Mouse (Mus musculus) embryo, embryonic 10.5 days (tissue): ENCODE data around the gene Dis3l2.

Experiments
- DNase-seq: peaks from one replicate; pipeline ENCODE4 v3.0.0-alpha.2; 2015; ENCODE audit warnings: low spot score

Dis3l2 gene

DNA sequence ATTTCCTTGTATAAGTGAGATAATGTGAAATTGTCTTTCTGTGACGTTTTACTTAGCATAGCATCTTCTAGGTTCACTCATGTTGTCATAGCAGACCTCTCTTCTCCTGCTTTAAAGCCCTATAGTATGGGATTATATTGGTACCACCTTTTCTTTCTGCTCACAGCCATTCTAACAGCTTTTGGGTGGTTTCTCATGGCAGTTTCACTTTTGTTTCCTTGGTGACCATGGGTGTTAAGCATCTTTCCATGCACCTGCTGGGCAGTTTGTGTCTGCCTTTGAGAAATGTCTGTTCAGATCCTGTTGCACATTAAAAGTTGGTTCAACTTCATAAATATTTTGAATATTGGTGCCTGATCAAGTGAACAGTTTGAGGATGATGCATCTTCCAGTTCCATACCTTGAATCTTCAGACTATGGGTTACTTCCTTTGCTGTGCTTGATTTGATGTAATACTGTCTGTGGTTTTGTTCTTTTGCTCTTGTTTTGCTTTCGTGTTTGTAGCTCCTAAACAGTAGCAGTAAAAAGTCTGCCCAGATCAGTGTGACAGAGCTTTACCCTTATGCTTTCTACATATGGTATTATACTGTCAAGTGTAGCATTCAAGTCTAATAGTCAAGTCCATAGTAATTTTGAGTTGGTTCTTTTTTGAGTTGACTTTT lies 29.7 kb downstream of the Dis3l2 start:
- DNase-seq = no peak

DNA sequence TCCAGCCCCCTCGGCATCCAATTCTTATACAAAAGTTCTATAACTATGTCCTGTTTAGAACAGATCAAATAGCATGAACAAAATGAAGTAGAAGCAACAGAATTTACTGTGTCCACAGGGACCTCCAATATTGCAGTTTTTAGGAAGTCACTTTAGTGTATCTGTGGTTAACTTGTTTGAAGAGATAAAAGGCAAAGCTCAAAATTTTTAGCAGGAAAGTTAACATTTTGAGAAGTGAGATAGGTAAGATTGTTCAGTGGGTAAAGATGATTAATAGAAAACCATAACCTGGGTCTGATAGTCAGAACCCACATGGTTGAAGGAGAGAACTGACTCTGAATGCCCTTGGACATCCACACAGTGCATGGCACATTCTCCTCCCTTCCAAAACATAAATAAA lies 32.8 kb downstream of the Dis3l2 start:
- DNase-seq = no peak

DNA sequence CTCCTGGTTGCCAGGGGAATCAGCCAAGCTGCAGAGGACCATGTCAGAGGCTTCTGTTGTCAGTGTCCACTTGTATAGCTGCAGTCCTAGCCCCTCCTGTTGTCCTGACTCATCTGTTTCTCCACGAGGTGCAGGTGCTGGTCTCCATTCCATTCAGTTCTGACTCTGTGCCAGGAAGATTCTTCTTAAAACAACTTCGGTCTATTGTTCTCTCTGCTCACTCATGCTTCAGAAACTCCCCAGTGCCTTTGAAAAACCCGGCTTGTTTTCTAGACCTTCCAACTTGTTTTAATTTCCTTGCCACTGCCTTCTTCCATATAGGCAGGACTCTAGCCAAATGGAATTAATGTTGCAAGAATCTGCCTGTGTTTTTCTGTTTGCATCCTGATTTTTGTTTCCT lies 39.3 kb downstream of the Dis3l2 start:
- DNase-seq = no peak

DNA sequence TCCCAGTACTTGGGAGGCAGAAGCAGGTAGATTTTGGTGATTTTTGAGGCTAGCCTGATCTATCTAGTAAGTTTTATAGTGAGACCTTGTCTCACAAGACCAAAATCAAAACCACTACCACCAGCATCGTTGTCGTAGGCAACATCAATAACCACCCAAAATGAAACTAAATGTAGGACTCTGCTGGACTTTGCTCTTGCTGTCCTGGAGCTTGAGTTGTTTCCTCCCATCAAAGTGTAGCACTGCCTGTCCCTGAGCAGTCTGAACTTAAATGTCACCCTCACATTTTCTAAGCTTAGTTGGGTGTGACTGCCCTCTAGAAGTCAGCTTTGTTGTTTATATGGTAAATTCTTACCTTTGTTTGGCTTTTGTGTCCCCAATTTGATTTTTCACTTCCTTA lies 43.4 kb downstream of the Dis3l2 start:
- no peak for DNase-seq

DNA sequence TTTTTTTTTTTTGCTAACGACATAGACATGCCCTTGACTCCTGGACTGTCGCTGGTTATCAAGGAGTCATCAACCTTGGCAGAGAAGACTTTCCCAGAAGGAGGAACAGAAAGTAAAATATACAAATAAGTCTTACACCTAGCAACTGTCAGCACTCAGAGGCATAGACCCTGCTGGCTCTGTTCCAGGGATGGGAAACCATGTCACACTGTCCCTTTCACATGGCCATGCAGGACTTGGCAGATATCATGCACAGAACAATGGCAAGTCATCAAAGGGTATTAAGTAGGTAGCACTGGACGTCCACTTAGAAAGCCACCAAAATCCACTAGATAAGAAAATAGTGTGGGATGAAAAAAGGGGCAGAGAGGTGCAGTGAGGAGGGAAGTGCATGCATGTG lies 46.5 kb downstream of the Dis3l2 start:
- DNase-seq = no peak

DNA sequence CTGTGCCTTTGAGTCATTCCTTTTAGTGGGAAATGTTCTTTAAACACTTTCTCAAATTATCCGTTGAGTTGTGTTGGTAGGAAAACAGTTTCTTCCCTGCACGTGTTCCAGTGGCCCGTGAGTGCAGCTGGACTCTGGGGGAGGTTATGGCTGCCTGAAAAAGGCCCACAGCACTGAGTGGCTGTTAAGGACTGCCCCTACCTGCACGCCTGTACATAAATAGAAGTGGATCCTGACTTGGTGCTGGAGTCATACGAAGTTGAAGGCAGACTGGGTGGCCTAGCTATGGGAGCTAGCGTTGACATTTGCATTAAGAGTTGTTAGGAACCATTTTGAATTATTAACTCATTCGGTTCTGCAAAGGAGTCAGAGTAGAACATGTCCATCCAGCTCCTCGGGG lies 49.8 kb downstream of the Dis3l2 start:
- DNase-seq = no peak

DNA sequence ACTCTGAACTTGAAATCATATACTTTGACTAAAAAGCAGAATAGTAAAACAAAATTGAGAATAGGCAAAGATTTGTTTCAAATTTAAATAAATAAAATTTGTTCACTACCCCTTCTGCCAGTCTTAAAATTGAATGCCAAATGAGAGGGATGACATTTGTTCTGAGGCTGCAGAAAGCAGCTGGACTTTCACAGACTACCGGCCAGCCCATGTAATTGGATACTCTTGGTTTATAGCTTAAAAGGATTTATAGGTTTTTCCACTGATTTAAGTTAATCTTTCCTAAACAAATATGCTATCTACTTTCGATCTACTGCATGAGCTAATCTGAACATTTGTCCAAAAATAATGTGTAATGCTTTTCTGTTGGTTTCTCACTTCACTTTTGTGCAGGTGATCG lies 50.7 kb downstream of the Dis3l2 start:
- no peak for DNase-seq

DNA sequence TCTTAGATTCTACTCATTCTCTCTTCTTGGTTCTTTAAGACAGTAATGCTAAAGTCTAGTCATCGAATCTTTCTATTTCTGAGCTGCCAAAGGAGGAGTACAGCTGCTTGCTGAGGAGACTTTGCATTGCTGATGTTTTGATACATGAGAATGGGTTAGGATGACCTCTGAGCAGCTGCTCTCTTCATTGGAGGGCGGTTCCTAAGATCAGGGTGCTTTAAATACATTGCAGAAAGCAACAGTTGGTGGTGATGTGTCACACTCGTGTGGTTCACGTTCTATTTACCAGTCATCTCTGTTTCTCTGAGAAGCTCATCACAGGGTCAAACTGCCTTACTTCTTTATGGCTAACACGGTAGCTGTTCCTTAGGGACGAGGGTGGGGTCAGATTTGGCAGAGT lies 54.5 kb downstream of the Dis3l2 start:
- DNase-seq = no peak

DNA sequence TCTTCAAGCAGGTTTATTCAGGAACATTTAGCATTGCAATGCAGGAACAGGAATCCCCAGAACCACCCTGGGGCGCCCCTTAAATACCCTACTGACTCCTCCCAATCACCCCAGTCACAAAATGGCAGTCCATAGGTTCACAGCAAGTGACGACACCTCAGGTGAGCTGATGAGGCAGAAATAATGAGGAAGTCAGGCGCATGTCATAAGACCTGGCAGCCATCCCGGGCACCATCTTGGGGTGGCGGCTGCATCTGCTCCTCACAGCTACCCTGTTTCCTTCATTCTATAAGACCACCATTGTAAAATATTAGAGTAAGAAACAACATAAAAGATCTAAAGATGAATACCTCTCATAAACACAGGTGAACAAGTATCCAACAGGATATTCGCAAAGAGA lies 58.6 kb downstream of the Dis3l2 start:
- DNase-seq = no peak

DNA sequence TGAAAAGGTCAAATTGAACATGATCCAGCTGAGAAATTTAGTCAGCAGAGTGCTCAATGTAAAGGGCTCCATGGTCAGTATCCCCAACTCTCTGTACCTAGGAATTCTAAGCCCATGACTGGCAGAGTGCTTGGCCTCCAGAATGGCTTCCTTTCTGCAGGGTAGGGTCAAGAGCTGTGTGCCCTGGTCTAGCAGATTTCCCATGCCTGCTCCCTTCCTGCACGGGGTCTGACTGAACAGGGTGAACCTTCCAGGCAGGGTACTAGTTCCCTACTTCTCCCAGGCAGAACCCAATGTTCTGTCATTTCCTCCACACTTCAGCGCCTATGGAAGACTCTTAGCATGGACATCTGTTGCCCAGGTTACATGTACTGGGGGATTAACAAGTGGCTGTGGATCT lies 97.6 kb downstream of the Dis3l2 start:
- DNase-seq = no peak

DNA sequence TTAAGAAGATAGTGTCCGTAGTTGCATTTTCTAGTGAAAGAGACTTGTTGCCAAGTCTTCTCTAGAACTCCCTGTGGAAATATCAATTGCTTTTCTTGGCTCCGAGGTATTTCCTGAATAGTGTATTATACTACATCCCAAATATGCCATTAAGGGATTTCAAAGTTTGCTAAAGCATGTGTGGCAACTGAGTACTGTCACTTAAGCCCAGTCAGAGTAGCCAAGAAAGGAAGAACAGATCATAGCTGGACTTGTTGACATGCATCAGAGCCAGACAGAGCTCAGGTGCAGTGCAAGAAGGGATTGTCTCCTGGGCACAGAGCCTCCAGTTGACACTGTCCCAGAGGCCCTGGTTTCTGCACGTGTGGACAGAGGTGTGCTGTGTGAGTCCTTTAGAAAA lies 108.1 kb downstream of the Dis3l2 start:
- no peak for DNase-seq

DNA sequence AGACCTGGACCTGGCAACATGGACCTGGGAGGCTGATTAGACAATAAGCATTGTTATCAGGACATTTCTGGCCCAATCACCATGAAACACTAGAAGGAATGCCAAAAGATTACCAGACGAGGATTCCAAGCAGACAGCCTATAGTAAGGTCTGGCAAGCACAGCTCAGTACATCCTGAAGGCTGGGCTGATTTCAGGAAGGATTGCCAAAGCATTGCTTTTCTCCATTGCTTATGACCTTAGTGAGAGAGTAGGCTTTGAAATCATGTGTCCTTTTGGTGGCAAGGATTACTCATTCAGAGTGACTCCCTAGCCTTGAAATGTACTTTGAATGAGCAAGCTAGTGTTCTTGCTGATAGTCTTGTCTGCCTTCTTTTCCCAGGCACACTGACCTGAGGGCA lies 118.7 kb downstream of the Dis3l2 start:
- no peak for DNase-seq

DNA sequence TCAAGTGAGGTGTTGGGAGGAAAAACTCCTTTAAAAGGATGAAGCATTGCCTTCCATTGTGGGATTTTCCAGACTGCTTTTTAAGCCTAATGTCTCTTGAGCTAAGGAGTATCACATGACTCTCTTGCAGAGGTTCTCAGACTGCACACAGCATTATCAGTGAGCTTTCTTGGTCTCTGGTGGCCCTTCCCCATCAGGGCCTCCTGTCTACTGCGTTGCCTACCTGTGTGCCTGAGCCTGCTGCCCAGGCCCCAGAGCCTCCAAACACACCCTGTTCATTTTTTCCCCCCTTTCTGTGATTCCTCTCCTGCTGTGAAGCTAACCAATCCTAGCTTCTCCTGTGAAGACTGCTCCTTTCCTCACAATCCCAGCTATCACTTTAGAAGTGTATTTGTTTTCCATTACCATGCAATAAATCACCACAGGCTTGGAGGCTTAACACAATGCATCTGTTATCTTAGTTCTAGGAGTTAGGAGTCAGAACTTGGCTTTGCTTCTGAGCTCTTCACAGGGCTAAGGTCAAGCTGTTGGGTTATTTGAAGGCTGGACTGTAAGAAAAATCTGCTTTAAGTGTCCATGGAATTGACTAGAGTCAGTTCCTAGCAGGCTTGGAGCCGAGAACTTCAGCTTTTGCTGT lies 130.9 kb downstream of the Dis3l2 start:
- peak; percentile 21 for DNase-seq

DNA sequence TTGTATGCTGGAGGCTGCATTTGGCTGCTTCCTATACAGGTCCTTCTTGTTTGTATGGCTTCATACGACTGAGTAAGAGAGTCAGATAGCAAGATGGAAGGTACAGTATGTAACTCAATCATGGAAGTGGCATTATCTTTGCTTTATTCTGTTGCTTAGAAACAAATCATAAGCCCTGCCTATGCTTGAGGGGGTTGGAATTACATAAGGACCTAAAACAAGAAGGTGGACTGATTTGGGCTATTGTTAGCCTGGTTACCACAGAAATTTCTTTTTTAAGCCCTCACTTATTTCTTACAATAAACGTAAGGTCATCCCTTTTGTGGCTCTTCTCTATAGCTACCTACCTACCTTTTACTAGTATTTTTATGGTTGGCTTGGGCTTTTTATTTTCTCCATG lies 131.4 kb downstream of the Dis3l2 start:
- DNase-seq = no peak

DNA sequence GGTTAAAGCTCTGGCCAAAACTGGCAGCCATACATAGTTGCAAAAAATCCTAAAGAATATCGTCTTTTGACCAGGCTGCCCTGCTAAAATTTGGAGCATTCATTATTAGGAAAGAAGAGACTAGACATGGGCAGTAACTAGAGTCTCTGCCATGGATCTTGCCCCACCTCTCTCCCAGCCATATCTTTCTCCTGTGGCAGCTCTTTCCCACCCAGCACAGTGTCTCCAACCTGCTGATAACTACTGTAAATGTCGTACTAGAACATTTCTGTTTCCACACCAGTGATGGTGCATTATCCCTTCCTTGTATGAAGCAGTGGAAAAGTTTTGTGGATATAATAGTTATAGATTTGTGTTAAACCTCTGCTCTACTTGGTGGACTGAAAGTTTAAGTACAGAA lies 147.1 kb downstream of the Dis3l2 start:
- DNase-seq = no peak

DNA sequence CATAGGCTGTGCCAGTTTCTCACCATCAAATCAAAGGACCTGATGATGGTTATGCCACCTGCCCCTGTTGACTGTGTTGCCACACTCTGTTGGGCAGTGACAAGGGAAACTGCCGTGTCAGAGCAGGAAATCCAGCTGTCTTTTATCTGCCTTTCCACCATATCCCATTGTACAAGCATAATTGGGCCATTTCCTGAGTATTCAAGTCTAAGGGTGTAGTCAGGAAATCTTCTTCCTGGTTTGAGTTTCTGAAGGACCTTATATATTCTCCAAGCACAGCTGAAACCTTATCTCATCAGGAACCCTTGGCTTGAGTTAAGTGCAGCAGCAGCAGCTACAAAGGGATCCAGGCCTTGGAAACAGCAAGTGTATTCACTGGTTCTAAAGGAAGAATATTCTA lies 155.3 kb downstream of the Dis3l2 start:
- no peak for DNase-seq

DNA sequence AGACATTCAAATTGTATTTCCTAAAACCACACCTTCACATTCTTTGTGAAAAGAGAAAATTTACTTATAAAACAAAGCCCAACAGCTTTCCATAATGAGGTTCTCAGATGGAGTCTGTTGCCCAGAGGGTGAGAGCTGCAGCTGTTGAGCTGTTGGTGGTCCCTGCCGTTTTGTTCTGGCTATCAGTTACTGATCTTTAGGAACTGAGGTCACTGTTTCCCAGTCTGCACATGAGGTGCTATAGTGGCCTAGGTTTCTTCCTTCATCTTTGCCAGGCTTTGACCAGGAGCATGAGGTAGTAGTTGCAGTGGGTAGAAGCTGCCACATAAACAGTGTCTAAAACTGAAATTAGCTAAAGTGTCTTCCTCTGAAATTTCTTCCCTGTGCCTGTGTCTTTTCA lies 155.8 kb downstream of the Dis3l2 start:
- no peak for DNase-seq

DNA sequence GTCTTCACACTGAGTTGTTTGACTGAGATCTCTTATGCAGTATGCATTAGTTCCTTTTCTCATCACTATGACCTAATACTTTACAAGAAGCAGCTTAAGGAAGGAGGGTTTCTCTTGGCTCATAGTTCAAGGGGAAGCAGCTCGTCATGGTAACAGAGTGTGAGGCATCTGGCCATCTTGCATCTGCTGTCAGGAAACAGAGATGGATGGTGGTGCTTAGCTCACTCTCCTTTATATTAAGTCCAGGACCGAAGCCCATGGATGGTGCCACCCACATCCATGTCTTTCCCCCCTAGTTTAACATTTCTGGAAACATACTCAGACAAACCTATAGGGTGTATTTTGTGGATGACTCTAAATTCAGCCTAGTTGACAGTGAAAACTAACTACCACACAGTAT lies 170.1 kb downstream of the Dis3l2 start:
- peak; percentile 24 for DNase-seq

DNA sequence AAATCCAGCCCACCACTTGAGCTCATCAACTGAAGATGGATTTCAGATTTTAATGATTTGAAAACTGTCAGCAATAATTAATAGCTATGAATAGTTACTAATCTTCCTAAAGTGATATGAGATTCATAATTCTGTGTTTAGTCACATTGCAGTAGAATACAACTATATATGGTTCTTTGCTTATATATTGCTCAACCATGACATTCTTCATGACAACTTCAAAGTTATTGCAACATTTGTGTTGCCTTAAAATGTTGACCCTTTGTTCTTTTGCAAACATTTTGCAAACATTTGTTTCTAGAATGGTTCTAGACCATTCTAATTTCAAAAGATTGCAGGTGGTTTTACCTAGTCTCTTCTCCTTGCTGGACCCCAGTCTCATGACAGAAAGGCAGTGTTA lies 175.1 kb downstream of the Dis3l2 start:
- no peak for DNase-seq

DNA sequence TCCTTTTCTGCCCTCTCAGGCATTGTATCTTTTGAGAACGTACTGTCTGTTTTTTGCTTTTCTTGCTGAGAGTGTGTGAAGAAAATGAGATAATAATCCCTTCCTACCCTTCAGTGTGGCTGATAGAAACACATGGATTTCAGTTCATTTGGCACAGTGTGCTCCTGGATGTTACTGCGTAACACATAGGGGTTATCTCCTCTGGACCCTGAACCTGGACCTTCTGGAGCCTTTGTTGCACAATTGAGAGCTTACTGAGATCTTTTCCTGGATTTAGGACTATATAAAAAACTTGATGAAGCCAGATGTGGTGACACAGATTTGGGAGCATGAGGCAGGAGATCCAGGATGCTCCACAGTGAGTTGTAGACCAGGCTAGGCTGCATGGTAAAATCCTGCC lies 175.9 kb downstream of the Dis3l2 start:
- DNase-seq = no peak

DNA sequence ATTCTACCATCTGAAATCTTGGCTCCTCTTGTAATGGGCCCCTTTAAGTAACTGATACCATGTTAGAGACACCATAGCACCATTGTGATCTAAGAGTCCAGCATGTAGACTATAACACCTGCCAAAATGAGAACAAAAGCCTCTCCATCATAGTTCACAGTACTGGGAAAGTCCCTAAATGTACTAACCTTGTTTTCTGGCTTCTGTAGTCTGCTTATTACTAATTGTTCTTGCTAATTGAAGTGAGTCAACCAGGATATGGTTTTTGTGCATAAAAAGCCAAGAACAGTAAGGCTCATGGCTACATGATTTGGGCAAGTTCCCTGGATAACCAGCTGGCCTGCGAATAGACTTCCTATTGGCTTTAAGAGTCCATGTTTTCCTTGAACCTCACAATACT lies 183.5 kb downstream of the Dis3l2 start:
- no peak for DNase-seq

DNA sequence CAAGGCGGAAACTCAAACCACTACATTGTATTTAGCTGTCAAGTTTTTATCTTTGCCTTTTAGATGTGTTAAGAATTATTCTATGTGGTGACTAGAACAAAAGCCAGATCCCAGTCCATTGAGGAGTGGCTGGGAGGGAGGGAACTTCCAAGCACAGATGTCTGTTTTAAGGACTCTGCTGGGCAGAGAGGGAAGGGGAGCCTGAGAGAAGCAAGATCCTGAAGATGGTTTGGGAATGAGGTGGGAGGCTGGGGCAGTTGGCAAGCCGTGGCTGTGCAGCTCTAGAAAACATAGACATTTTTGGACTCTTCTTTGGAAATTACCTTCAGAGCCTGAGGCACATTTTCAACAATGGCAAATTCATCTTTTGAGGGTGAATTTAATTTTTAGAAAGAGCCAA lies 208.9 kb downstream of the Dis3l2 start:
- no peak for DNase-seq

DNA sequence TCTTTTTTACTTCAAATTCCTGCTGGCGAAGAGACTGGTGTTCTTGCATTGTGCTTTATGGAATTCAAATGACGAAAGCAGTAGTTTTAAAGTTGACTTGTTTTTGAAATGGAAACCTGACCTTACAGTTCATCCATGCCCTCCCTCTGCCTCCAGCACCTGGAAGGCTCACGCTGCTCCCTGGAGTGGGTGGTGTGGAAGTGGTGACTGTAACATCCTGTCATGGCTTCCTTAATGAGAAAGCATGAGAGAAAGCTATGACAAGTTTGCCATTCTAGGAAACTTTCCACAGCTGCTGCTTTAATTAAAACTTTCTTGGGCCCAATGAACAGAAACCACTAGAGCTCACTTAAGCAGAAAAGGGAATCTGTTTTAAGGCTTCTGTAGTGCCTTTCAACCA lies 210.3 kb downstream of the Dis3l2 start:
- no peak for DNase-seq

DNA sequence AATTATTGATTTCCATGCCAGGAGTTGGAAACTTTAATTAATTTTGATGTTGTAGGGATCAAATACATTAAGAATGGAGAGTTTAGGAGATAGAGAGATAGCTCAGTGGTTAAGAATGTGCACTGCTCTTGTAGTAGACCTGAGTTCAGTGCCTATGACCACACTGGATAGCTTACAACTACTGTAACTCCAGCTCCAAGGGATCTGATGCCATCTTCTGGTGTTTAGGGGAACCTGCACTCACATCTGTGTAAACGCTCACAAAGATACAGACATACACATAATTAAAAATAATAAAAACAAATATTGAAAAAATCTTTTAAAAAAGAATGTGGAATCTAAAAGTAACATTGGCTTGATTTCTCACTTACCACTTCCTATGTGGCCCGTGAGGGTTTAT lies 211.1 kb downstream of the Dis3l2 start:
- DNase-seq = no peak
